ENCODE assay signal across 8 mouse cellular contexts in genomic region chr6:52217459-52217768, GRCm38 (mm10). TPM values are rescaled to one million over a fixed set of nuclear protein-coding genes. Genes with fewer than 3 reads are reported as not detected.
DNase-seq lines count a peak whose midpoint lies in the region; ATAC-seq and TF ChIP-seq lines count a peak whose summit lies in the region.

No protein-coding gene starts in this region.

- no peaks in the 10 kb centered on the region for H3K36me3 ChIP-seq in spleen, adult 2 months (ENCODE audit: control insufficient read depth, insufficient read depth, low read length)
- H3K36me3 ChIP-seq in forebrain, embryonic 16.5 days (ENCODE audit: control insufficient read depth, insufficient read depth), result no peaks in the 10 kb centered on the region
- no peaks in the 10 kb centered on the region for H3K36me3 ChIP-seq in intestine, postnatal 0 days (ENCODE audit: control insufficient read depth, insufficient read depth)
- H3K36me3 ChIP-seq in splenic B cell, adult 2 months (ENCODE audit: control insufficient read depth, insufficient read depth, low read length, poor library complexity, severe bottlenecking), result no peaks in the 10 kb centered on the region

- WGBS in spleen, adult 2 months, result 1% methylated on average over 25 of the region's 25 CpGs
- under 1% methylated on average over 25 of the region's 25 CpGs for WGBS in forebrain, embryonic 16.5 days
- 1% methylated on average over 24 of the region's 25 CpGs for WGBS in intestine, postnatal 0 days
- WGBS in lung, adult 2 months, result 1% methylated on average over 25 of the region's 25 CpGs

- peak overlapping the region; percentile 46 for H3K4me3 ChIP-seq in spleen, adult 2 months (ENCODE audit: extremely low read depth, insufficient read depth, insufficient read length)
- peak overlapping the region; percentile 24 for H3K4me3 ChIP-seq in forebrain, embryonic 16.5 days (replicated peaks; ENCODE audit: low read length)
- peak overlapping the region; percentile 38 for H3K4me3 ChIP-seq in intestine, postnatal 0 days (ENCODE audit: low read depth, low read length)
- peak overlapping the region; percentile 54 for H3K4me3 ChIP-seq in lung, adult 2 months (replicated peaks; ENCODE audit: extremely low read depth, low read depth, low read length)

- H3K9ac ChIP-seq in forebrain, embryonic 16.5 days (replicated peaks; ENCODE audit: low read depth, low read length), result no peak overlapping the region
- H3K9ac ChIP-seq in intestine, postnatal 0 days (ENCODE audit: low read depth, low read length), result no peak overlapping the region

- peaks cover 55% of the 10 kb centered on the region for H3K27me3 ChIP-seq in spleen, adult 2 months (ENCODE audit: control insufficient read depth, insufficient read depth, low read length)
- H3K27me3 ChIP-seq in forebrain, embryonic 16.5 days (replicated peaks; ENCODE audit: control insufficient read depth, insufficient read depth, low read length), result peaks cover 94% of the 10 kb centered on the region
- H3K27me3 ChIP-seq in intestine, postnatal 0 days (replicated peaks; ENCODE audit: control insufficient read depth, insufficient read depth, low read length), result peaks cover 95% of the 10 kb centered on the region
- peaks cover 4% of the 10 kb centered on the region for H3K27me3 ChIP-seq in splenic B cell, adult 2 months (ENCODE audit: control insufficient read depth, insufficient read depth, low read length, poor library complexity, severe bottlenecking)

- no peaks in the 10 kb centered on the region for H3K9me3 ChIP-seq in forebrain, embryonic 16.5 days (ENCODE audit: control insufficient read depth, low read length)
- no peaks in the 10 kb centered on the region for H3K9me3 ChIP-seq in intestine, postnatal 0 days (ENCODE audit: control insufficient read depth)

- DNase-seq in spleen, adult 2 months (ENCODE audit: low read depth in 1 of 2, low spot score in 2 of 2), result no peak
- DNase-seq in spleen, adult 12 weeks (ENCODE audit: low spot score), result no peak
- no peak for DNase-seq in lung, adult 2 months
- DNase-seq in splenic B cell, adult 2 months (ENCODE audit: low read depth, low spot score), result peak; percentile 60
- no peak for DNase-seq in layer of hippocampus, postnatal 10 days (ENCODE audit: low spot score in 2 of 2)
- no peak for DNase-seq in left cerebral cortex, adult 8-10 months (ENCODE audit: low spot score in 2 of 2)

- ATAC-seq in forebrain, embryonic 16.5 days, result peak; percentile 41; the same call in 1 of the 2 replicates
- ATAC-seq in intestine, postnatal 0 days, result 0 out of 2 replicates have a peak, but pooled peaks have one; percentile 10

- peak overlapping the region; percentile 39 for H3K4me2 ChIP-seq in forebrain, embryonic 16.5 days (ENCODE audit: low read length)
- peak overlapping the region; percentile 58 for H3K4me2 ChIP-seq in intestine, postnatal 0 days (replicated peaks; ENCODE audit: low read depth)

- no peak overlapping the region for H3K27ac ChIP-seq in spleen, adult 2 months (ENCODE audit: insufficient read depth, low read length)
- no peak overlapping the region for H3K27ac ChIP-seq in forebrain, embryonic 16.5 days (ENCODE audit: low read length)
- no peak overlapping the region for H3K27ac ChIP-seq in intestine, postnatal 0 days (ENCODE audit: low read depth, low read length)

- no peak for TF ChIP-seq CTCF in spleen, adult 2 months (IDR thresholded peaks at IDR 0.05; ENCODE audit: extremely low read depth, insufficient read depth, insufficient read length, insufficient replicate concordance)
- no peak for TF ChIP-seq CTCF in intestine, postnatal 0 days (IDR thresholded peaks at IDR 0.05; ENCODE audit: low read depth)
- no peak for TF ChIP-seq CTCF in lung, adult 2 months (IDR thresholded peaks at IDR 0.05; ENCODE audit: insufficient read depth, low read length)

- H3K4me1 ChIP-seq in spleen, adult 2 months (ENCODE audit: control insufficient read depth, insufficient read depth, insufficient read length), result peaks cover 15% of the 10 kb centered on the region
- H3K4me1 ChIP-seq in forebrain, embryonic 16.5 days (replicated peaks; ENCODE audit: control insufficient read depth, insufficient read depth, low read length), result peaks cover 17% of the 10 kb centered on the region
- no peaks in the 10 kb centered on the region; the same call in 1 of the 2 replicates for H3K4me1 ChIP-seq in intestine, postnatal 0 days (replicated peaks; ENCODE audit: control insufficient read depth, insufficient read depth, low read length)
- peaks cover 12% of the 10 kb centered on the region; the same call in 1 of the 2 replicates for H3K4me1 ChIP-seq in lung, adult 2 months (ENCODE audit: control insufficient read depth, insufficient read depth, low read length)

- no peak for TF ChIP-seq POLR2A in spleen, adult 2 months (IDR thresholded peaks at IDR 0.05; ENCODE audit: low read depth, low read length)
- TF ChIP-seq POLR2A in lung, adult 2 months (IDR thresholded peaks at IDR 0.05; ENCODE audit: borderline replicate concordance, extremely low read depth, low read depth, low read length), result no peak

RNA-seq across cellular contexts. Expression of gene Hoxa7, which starts 4.2 kb away (rescaled TPM):
- polyA plus RNA-seq in spleen, adult 2 months (2012; rRNA removed), result 0.56 and 0.79 TPM in 2 replicates
- polyA plus RNA-seq in forebrain, embryonic 16.5 days (2015; fragmentation: Nextera tagmentation; extraction: Ambion mirVana), result not detected in 2 replicates
- 5.6 and 6.2 TPM in 2 replicates for polyA plus RNA-seq in intestine, postnatal 0 days (2015; fragmentation: Nextera tagmentation; extraction: Ambion mirVana)
- polyA plus RNA-seq in lung, adult 2 months (2012; rRNA removed), result 6.6 and 8.3 TPM in 2 replicates
- total RNA-seq in layer of hippocampus, postnatal 10 days (2021), result not detected
- total RNA-seq in left cerebral cortex, adult 8-10 months (2022), result not detected

RNA-seq across cellular contexts. Expression of gene Gm28308, which starts 4.3 kb away (rescaled TPM):
- polyA plus RNA-seq in spleen, adult 2 months (2012; rRNA removed), result not detected in 2 replicates
- not detected in 2 replicates for polyA plus RNA-seq in forebrain, embryonic 16.5 days (2015; fragmentation: Nextera tagmentation; extraction: Ambion mirVana)
- not detected in 2 replicates for polyA plus RNA-seq in intestine, postnatal 0 days (2015; fragmentation: Nextera tagmentation; extraction: Ambion mirVana)
- polyA plus RNA-seq in lung, adult 2 months (2012; rRNA removed), result 0.37 and 0.39 TPM in 2 replicates
- not detected for total RNA-seq in layer of hippocampus, postnatal 10 days (2021)
- total RNA-seq in left cerebral cortex, adult 8-10 months (2022), result not detected

RNA-seq across cellular contexts. Expression of gene Hoxa3, which starts 4.3 kb away (rescaled TPM):
- polyA plus RNA-seq in spleen, adult 2 months (2012; rRNA removed), result 1.4 and 1.5 TPM in 2 replicates
- polyA plus RNA-seq in forebrain, embryonic 16.5 days (2015; fragmentation: Nextera tagmentation; extraction: Ambion mirVana), result not detected in 2 replicates
- 3.4 and 3.6 TPM in 2 replicates for polyA plus RNA-seq in intestine, postnatal 0 days (2015; fragmentation: Nextera tagmentation; extraction: Ambion mirVana)
- 12.8 and 13.4 TPM in 2 replicates for polyA plus RNA-seq in lung, adult 2 months (2012; rRNA removed)
- not detected for total RNA-seq in layer of hippocampus, postnatal 10 days (2021)
- total RNA-seq in left cerebral cortex, adult 8-10 months (2022), result not detected

RNA-seq across cellular contexts. Expression of gene Hoxa6, which starts 8.9 kb away (rescaled TPM):
- 0.46 TPM in 1 of 2 replicates, not detected in the other for polyA plus RNA-seq in spleen, adult 2 months (2012; rRNA removed)
- not detected in 2 replicates for polyA plus RNA-seq in forebrain, embryonic 16.5 days (2015; fragmentation: Nextera tagmentation; extraction: Ambion mirVana)
- 0.76 and 0.81 TPM in 2 replicates for polyA plus RNA-seq in intestine, postnatal 0 days (2015; fragmentation: Nextera tagmentation; extraction: Ambion mirVana)
- polyA plus RNA-seq in lung, adult 2 months (2012; rRNA removed), result 1.7 and 2.3 TPM in 2 replicates
- total RNA-seq in layer of hippocampus, postnatal 10 days (2021), result not detected
- total RNA-seq in left cerebral cortex, adult 8-10 months (2022), result not detected

RNA-seq across cellular contexts. Expression of gene Hoxa5, which starts 13.0 kb away (rescaled TPM):
- 1.3 and 1.8 TPM in 2 replicates for polyA plus RNA-seq in spleen, adult 2 months (2012; rRNA removed)
- polyA plus RNA-seq in forebrain, embryonic 16.5 days (2015; fragmentation: Nextera tagmentation; extraction: Ambion mirVana), result not detected in 2 replicates
- 14.8 and 15.3 TPM in 2 replicates for polyA plus RNA-seq in intestine, postnatal 0 days (2015; fragmentation: Nextera tagmentation; extraction: Ambion mirVana)
- 29.1 and 46.9 TPM in 2 replicates for polyA plus RNA-seq in lung, adult 2 months (2012; rRNA removed)
- total RNA-seq in layer of hippocampus, postnatal 10 days (2021), result not detected
- total RNA-seq in left cerebral cortex, adult 8-10 months (2022), result not detected
